Mouse (Mus musculus) ES-E14 (cell line): ENCODE data around the gene Srm. TPM values are rescaled to one million over a fixed set of nuclear protein-coding genes. Genes with fewer than 3 reads are reported as not detected.

Experiments used
- DNase-seq: peaks from one replicate; pipeline ENCODE4 v3.0.0-alpha.2; 2013; ENCODE audit warnings: low read depth, low spot score
- H3K27ac ChIP-seq: 2 replicates; pipeline ENCODE4 v1.5.1; 2012; ENCODE audit warnings: low read depth, mild to moderate bottlenecking, low read length, moderate library complexity, mixed read lengths; ENCODE audit not compliant: poor library complexity, insufficient read depth, severe bottlenecking
- H3K36me3 ChIP-seq: 2 replicates; pipeline ENCODE4 v1.6.1; 2012; ENCODE audit warnings: mild to moderate bottlenecking, low read length, moderate library complexity, mixed read lengths; ENCODE audit not compliant: control insufficient read depth, poor library complexity, insufficient read depth, severe bottlenecking
- H3K4me1 ChIP-seq, 2 experiments: fragments of 150-350 bp in 1 of 2; sonication (generic) in 1 of 2; 2 replicates each; pipeline ENCODE4 v1.6.1; 2012; ENCODE audit warnings: low read length in 2 of 2, mild to moderate bottlenecking in 1 of 2, mixed read lengths in 1 of 2; ENCODE audit not compliant: control insufficient read depth in 2 of 2, insufficient read depth in 2 of 2, poor library complexity in 1 of 2
- H3K4me3 ChIP-seq, 2 experiments: fragments of 150-350 bp in 1 of 2; sonication (generic) in 1 of 2; 2 replicates each; pipeline ENCODE4 v1.5.1; 2012; ENCODE audit warnings: low read length in 2 of 2, low read depth in 1 of 2, mild to moderate bottlenecking in 1 of 2, mixed read lengths in 1 of 2; ENCODE audit not compliant: insufficient read depth in 1 of 2, poor library complexity in 1 of 2, severe bottlenecking in 1 of 2
- H3K9ac ChIP-seq: 2 replicates; pipeline ENCODE4 v1.6.1; 2012; ENCODE audit warnings: low read depth, mild to moderate bottlenecking, low read length, mixed read lengths; ENCODE audit not compliant: poor library complexity, insufficient read depth, severe bottlenecking
- H3K9me3 ChIP-seq: fragments of 150-350 bp; sonication (generic); 2 replicates; pipeline ENCODE4 v1.6.1; 2012; ENCODE audit warnings: low read depth, mild to moderate bottlenecking, low read length; ENCODE audit not compliant: control insufficient read depth, insufficient read depth
- CHD2 ChIP-seq: IDR thresholded peaks from 2 replicates; pipeline ENCODE4 v1.6.1; 2014; ENCODE audit warnings: mild to moderate bottlenecking, low read depth, low read length, inconsistent platforms
- HCFC1 ChIP-seq: IDR thresholded peaks from 2 replicates; pipeline ENCODE4 v1.6.1; 2012; ENCODE audit warnings: low read length, inconsistent platforms, borderline replicate concordance; ENCODE audit not compliant: insufficient read depth
- MAFK ChIP-seq: IDR thresholded peaks from 2 replicates; pipeline ENCODE4 v1.6.1; 2014; ENCODE audit warnings: mild to moderate bottlenecking, low read depth, low read length, inconsistent platforms; ENCODE audit not compliant: insufficient read depth
- ZC3H11A ChIP-seq: IDR thresholded peaks from 2 replicates; pipeline ENCODE4 v1.6.1; 2012; ENCODE audit warnings: low read depth, mild to moderate bottlenecking, inconsistent platforms, low read length, borderline replicate concordance
- ZNF384 ChIP-seq: IDR thresholded peaks from 2 replicates; pipeline ENCODE4 v1.6.1; 2012; ENCODE audit warnings: low read depth, low read length, inconsistent platforms
- in situ Hi-C, 2 experiments: fragments of 600-800 bp; cut with MboI; formaldehyde crosslinking; loops; one replicate each; pipeline ENCODE4 v1.15.1; 2025; ENCODE audit warnings: low sequenced_read_pairs in 2 of 2, inconsistent platforms in 1 of 2; ENCODE audit not compliant: unreplicated experiment in 2 of 2
- total RNA-seq: library from RNA; depleted of rRNA; stranded (reverse); fragments of 300-350 nt; gene quantifications from 2 replicates; pipeline ENCODE4 v1.2.3, GENCODE M21; 2012

Gene Srm
- total RNA-seq, 1 experiment, result 165 TPM

GRCm38 (mm10) chr4:148581422-148581821 is 9.9 kb upstream of the Srm start:
- no peak overlapping the region for H3K27ac ChIP-seq
- H3K4me3 ChIP-seq, result no peak overlapping the region
- no peak for DNase-seq
- in situ Hi-C loops, result no loop called here
- peaks cover 56% of the 10 kb centered on the region for H3K36me3 ChIP-seq
- H3K4me1 ChIP-seq, result no peaks in the 10 kb centered on the region
- no peaks in the 10 kb centered on the region for H3K9me3 ChIP-seq
- TF ChIP-seq CHD2 (no peak), ZNF384 (no peak), HCFC1 (no peak), ZC3H11A (no peak), MAFK (no peak)
- H3K9ac ChIP-seq, result no peak overlapping the region

- H3K9me3 ChIP-seq, result no peaks in the 10 kb centered on the region
- in situ Hi-C loops, result no loop called here
- DNase-seq, result no peak
These were observed 8.0 kb upstream of the Srm start for GRCm38 (mm10) chr4:148583257-148583656.

GRCm38 (mm10) chr4:148586648-148587047 is 4.7 kb upstream of the Srm start:
- in situ Hi-C loops, result no loop called here
- no peak for DNase-seq
- Histone ChIP-seq H3K4me3 (no peak overlapping the region), H3K27ac (no peak overlapping the region), H3K9ac (no peak overlapping the region), H3K36me3 (peaks cover 12% of the 10 kb centered on the region), H3K9me3 (no peaks in the 10 kb centered on the region), H3K4me1 (peaks cover 0 to 10% of the 10 kb centered on the region in 2 experiments; a peak in 1 of 4 replicates)
- TF ChIP-seq ZC3H11A (no peak), CHD2 (no peak), ZNF384 (no peak), MAFK (no peak), HCFC1 (no peak)

More at GRCm38 (mm10) chr4:148583257-148583656, 8.0 kb upstream of the Srm start:
- no peak for TF ChIP-seq CHD2
- no peak for TF ChIP-seq ZNF384
- no peak for TF ChIP-seq ZC3H11A
- TF ChIP-seq MAFK, result no peak
- Histone ChIP-seq H3K27ac (no peak overlapping the region), H3K36me3 (peaks cover 43% of the 10 kb centered on the region), H3K4me3 (no peak overlapping the region), H3K4me1 (peaks cover 0 to 5% of the 10 kb centered on the region in 2 experiments; a peak in 1 of 4 replicates), H3K9ac (no peak overlapping the region)

GRCm38 (mm10) chr4:148588793-148589192 is 2.5 kb upstream of the Srm start:
- no peak for TF ChIP-seq CHD2
- no peak for TF ChIP-seq HCFC1
- TF ChIP-seq ZC3H11A, result no peak
- TF ChIP-seq MAFK, result no peak
- no peak for TF ChIP-seq ZNF384
- H3K4me1 ChIP-seq, result peaks cover 0 to 17% of the 10 kb centered on the region in 2 experiments; a peak in 1 of 4 replicates
- no peak overlapping the region for H3K4me3 ChIP-seq
- no peak overlapping the region for H3K27ac ChIP-seq
- no peaks in the 10 kb centered on the region for H3K9me3 ChIP-seq
- H3K9ac ChIP-seq, result no peak overlapping the region
- peaks cover 14% of the 10 kb centered on the region for H3K36me3 ChIP-seq
- no peak for DNase-seq
- in situ Hi-C loops, result no loop called here

- Histone ChIP-seq H3K9me3 (no peaks in the 10 kb centered on the region), H3K36me3 (peaks cover 21% of the 10 kb centered on the region), H3K9ac (0 out of 2 replicates have a peak overlapping the region, but pooled peaks have one; percentile 34), H3K4me1 (peaks cover 0 to 17% of the 10 kb centered on the region in 2 experiments; a peak in 1 of 4 replicates), H3K27ac (no peak overlapping the region), H3K4me3 (no peak overlapping the region)
- TF ChIP-seq CHD2 (no peak), HCFC1 (no peak), ZNF384 (no peak), ZC3H11A (no peak), MAFK (no peak)
- DNase-seq, result no peak
- in situ Hi-C loops, result no loop called here
These were observed 1.7 kb upstream of the Srm start for GRCm38 (mm10) chr4:148589565-148589964.
